Mouse (Mus musculus) limb, embryonic 10.5 days (tissue): ENCODE measurements at regions not wholly inside any gene's neighbourhood (a gene's known extent, or its start where the extent isn't known, plus 50 kb on each side); places are given as distances from the start of the nearest gene placed in this dataset.
A peak's percentile ranks its signal among the peaks of the same experiment; 100 is the strongest.

Experiments used
- DNase-seq: peaks from one replicate; pipeline ENCODE4 v3.0.0-alpha.2; 2017; ENCODE audit warnings: low spot score
- H3K27ac ChIP-seq: fragments of 300-500 bp; sonication (generic); 2 replicates; pipeline ENCODE4 v1.5.1; 2016; ENCODE audit warnings: mild to moderate bottlenecking
- H3K27me3 ChIP-seq: fragments of 300-500 bp; sonication (generic); 2 replicates; pipeline ENCODE4 v1.6.1; 2016; ENCODE audit warnings: low read depth, mild to moderate bottlenecking; ENCODE audit not compliant: poor library complexity, severe bottlenecking
- H3K36me3 ChIP-seq: fragments of 300-500 bp; sonication (generic); 2 replicates; pipeline ENCODE4 v1.6.1; 2016; ENCODE audit warnings: mild to moderate bottlenecking, moderate library complexity
- H3K4me1 ChIP-seq: fragments of 300-500 bp; sonication (generic); 2 replicates; pipeline ENCODE4 v1.6.1; 2016
- H3K4me3 ChIP-seq: fragments of 300-500 bp; sonication (generic); 2 replicates; pipeline ENCODE4 v1.5.1; 2016; ENCODE audit warnings: mild to moderate bottlenecking, moderate library complexity
- H3K9me3 ChIP-seq: fragments of 300-500 bp; sonication (generic); replicated peaks from 2 replicates; pipeline ENCODE4 v1.6.1; 2016; ENCODE audit warnings: mild to moderate bottlenecking
- WGBS: fragments of 180-500 bp; shearing (Covaris S2); methylation state at CpG from one replicate; pipeline ENCODE4 v1.1.7; 2016; 5-methylcytosine and 5-hydroxymethylcytosine counted together

- Histone ChIP-seq H3K36me3 (no peaks in the 10 kb centered on the region), H3K4me3 (no peak overlapping the region), H3K4me1 (no peaks in the 10 kb centered on the region), H3K27ac (no peak overlapping the region), H3K9me3 (no peaks in the 10 kb centered on the region), H3K27me3 (no peaks in the 10 kb centered on the region)
- no peak for DNase-seq
Measured at GRCm38 (mm10) chr2:50527425-50527824, 230.8 kb upstream of the Mmadhc start.

GRCm38 (mm10) chr2:50524838-50525615 lies 228.4 kb upstream of the Mmadhc start:
- Histone ChIP-seq H3K27me3 (no peaks in the 10 kb centered on the region), H3K36me3 (no peaks in the 10 kb centered on the region), H3K4me1 (peaks cover 8% of the 10 kb centered on the region), H3K4me3 (no peak overlapping the region), H3K27ac (no peak overlapping the region), H3K9me3 (no peaks in the 10 kb centered on the region)
- no peak for DNase-seq
- 89% methylated on average over 10 of the region's 10 CpGs for WGBS

- WGBS, result 18% methylated on average over 8 of the region's 8 CpGs
- no peaks in the 10 kb centered on the region for H3K27me3 ChIP-seq
- H3K27ac ChIP-seq, result peak overlapping the region; percentile 48
- H3K4me1 ChIP-seq, result peaks cover 24% of the 10 kb centered on the region
- H3K4me3 ChIP-seq, result no peak overlapping the region
- no peaks in the 10 kb centered on the region for H3K9me3 ChIP-seq
- H3K36me3 ChIP-seq, result no peaks in the 10 kb centered on the region
- DNase-seq, result no peak
Measured at GRCm38 (mm10) chr2:50520169-50520568, 223.6 kb upstream of the Mmadhc start.

- no peaks in the 10 kb centered on the region for H3K27me3 ChIP-seq
- H3K27ac ChIP-seq, result no peak overlapping the region
- H3K36me3 ChIP-seq, result no peaks in the 10 kb centered on the region
- peaks cover 24% of the 10 kb centered on the region for H3K4me1 ChIP-seq
- no peaks in the 10 kb centered on the region for H3K9me3 ChIP-seq
- 60% methylated on average over 1 of the region's 1 CpGs for WGBS
- no peak for DNase-seq
- H3K4me3 ChIP-seq, result no peak overlapping the region
Measured at GRCm38 (mm10) chr2:50519129-50519504, 222.5 kb upstream of the Mmadhc start.

- no peak for DNase-seq
- Histone ChIP-seq H3K9me3 (no peaks in the 10 kb centered on the region), H3K36me3 (no peaks in the 10 kb centered on the region), H3K4me1 (peaks cover 24% of the 10 kb centered on the region), H3K27me3 (no peaks in the 10 kb centered on the region), H3K27ac (no peak overlapping the region), H3K4me3 (no peak overlapping the region)
- 51% methylated on average over 10 of the region's 10 CpGs for WGBS
Measured at GRCm38 (mm10) chr2:50518371-50519128, 221.9 kb upstream of the Mmadhc start.

- WGBS, result 92% methylated on average over 4 of the region's 4 CpGs
- Histone ChIP-seq H3K4me1 (no peaks in the 10 kb centered on the region), H3K36me3 (no peaks in the 10 kb centered on the region), H3K27ac (no peak overlapping the region), H3K9me3 (no peaks in the 10 kb centered on the region), H3K4me3 (no peak overlapping the region), H3K27me3 (no peaks in the 10 kb centered on the region)
- DNase-seq, result no peak
Measured at GRCm38 (mm10) chr2:50513276-50513675, 216.7 kb upstream of the Mmadhc start.

- no peaks in the 10 kb centered on the region for H3K4me1 ChIP-seq
- no peaks in the 10 kb centered on the region for H3K36me3 ChIP-seq
- H3K4me3 ChIP-seq, result no peak overlapping the region
- H3K27ac ChIP-seq, result no peak overlapping the region
- WGBS, result 94% methylated on average over 8 of the region's 8 CpGs
- no peak for DNase-seq
- no peaks in the 10 kb centered on the region for H3K9me3 ChIP-seq
- no peaks in the 10 kb centered on the region for H3K27me3 ChIP-seq
Measured at GRCm38 (mm10) chr2:50498713-50499112, 202.1 kb upstream of the Mmadhc start.

GRCm38 (mm10) chr2:50496057-50496433 lies 199.4 kb upstream of the Mmadhc start:
- WGBS, result 95% methylated on average over 3 of the region's 3 CpGs
- Histone ChIP-seq H3K27me3 (no peaks in the 10 kb centered on the region), H3K9me3 (no peaks in the 10 kb centered on the region), H3K36me3 (no peaks in the 10 kb centered on the region), H3K4me1 (no peaks in the 10 kb centered on the region), H3K27ac (no peak overlapping the region), H3K4me3 (no peak overlapping the region)
- DNase-seq, result no peak

- H3K9me3 ChIP-seq, result no peaks in the 10 kb centered on the region
- no peak overlapping the region for H3K4me3 ChIP-seq
- no peaks in the 10 kb centered on the region for H3K4me1 ChIP-seq
- H3K36me3 ChIP-seq, result no peaks in the 10 kb centered on the region
- no peaks in the 10 kb centered on the region for H3K27me3 ChIP-seq
- 66% methylated on average over 5 of the region's 5 CpGs for WGBS
- DNase-seq, result no peak
- no peak overlapping the region for H3K27ac ChIP-seq
Measured at GRCm38 (mm10) chr2:50495141-50496056, 198.8 kb upstream of the Mmadhc start.

GRCm38 (mm10) chr2:50493597-50494335 lies 197.2 kb upstream of the Mmadhc start:
- no peak overlapping the region for H3K27ac ChIP-seq
- H3K4me3 ChIP-seq, result no peak overlapping the region
- WGBS, result 91% methylated on average over 4 of the region's 4 CpGs
- no peaks in the 10 kb centered on the region for H3K9me3 ChIP-seq
- no peaks in the 10 kb centered on the region for H3K4me1 ChIP-seq
- H3K27me3 ChIP-seq, result no peaks in the 10 kb centered on the region
- no peak for DNase-seq
- H3K36me3 ChIP-seq, result no peaks in the 10 kb centered on the region

- H3K4me1 ChIP-seq, result peaks cover 11% of the 10 kb centered on the region
- H3K36me3 ChIP-seq, result no peaks in the 10 kb centered on the region
- no peak overlapping the region for H3K4me3 ChIP-seq
- H3K27ac ChIP-seq, result no peak overlapping the region
- 38% methylated on average over 4 of the region's 4 CpGs for WGBS
- H3K9me3 ChIP-seq, result no peaks in the 10 kb centered on the region
- no peaks in the 10 kb centered on the region for H3K27me3 ChIP-seq
- peak; percentile 52 for DNase-seq
Measured at GRCm38 (mm10) chr2:50463799-50464198, 167.2 kb upstream of the Mmadhc start.

GRCm38 (mm10) chr2:50462378-50462777 lies 165.8 kb upstream of the Mmadhc start:
- H3K4me3 ChIP-seq, result no peak overlapping the region
- no peak overlapping the region for H3K27ac ChIP-seq
- no peaks in the 10 kb centered on the region for H3K9me3 ChIP-seq
- no peaks in the 10 kb centered on the region for H3K27me3 ChIP-seq
- H3K36me3 ChIP-seq, result no peaks in the 10 kb centered on the region
- WGBS, result 98% methylated on average over 1 of the region's 1 CpGs
- peaks cover 11% of the 10 kb centered on the region for H3K4me1 ChIP-seq
- no peak for DNase-seq
